1 mouse cellular context compared by ENCODE assay signal in genomic region chr7:38212651-38213062, GRCm38 (mm10).
TF ChIP-seq lines count a peak whose summit lies in the region.

No protein-coding gene starts in this region.

TF ChIP-seq in ES-E14, 5 proteins besides CTCF, POLR2A, EP300 and RAD21:
- TF ChIP-seq CHD2 (IDR thresholded peaks at IDR 0.05; ENCODE audit: low read depth, low read length) (no peak), ZNF384 (IDR thresholded peaks at IDR 0.05; ENCODE audit: low read depth, low read length) (peak; percentile 73)
TF ChIP-seq in ES-E14: peak in this region for 1.
